Mouse (Mus musculus) lung, postnatal 0 days (tissue): Measurements from ENCODE around the gene Ppp1ca.

Experiments used
- CTCF ChIP-seq: IDR thresholded peaks from 2 replicates; pipeline ENCODE4 v1.5.1; 2016; ENCODE audit warnings: antibody characterized with exemption, mild to moderate bottlenecking
- EP300 ChIP-seq: IDR thresholded peaks from 2 replicates; pipeline ENCODE4 v1.6.1; 2016; ENCODE audit warnings: antibody characterized with exemption, mild to moderate bottlenecking, control low read depth

DNA sequence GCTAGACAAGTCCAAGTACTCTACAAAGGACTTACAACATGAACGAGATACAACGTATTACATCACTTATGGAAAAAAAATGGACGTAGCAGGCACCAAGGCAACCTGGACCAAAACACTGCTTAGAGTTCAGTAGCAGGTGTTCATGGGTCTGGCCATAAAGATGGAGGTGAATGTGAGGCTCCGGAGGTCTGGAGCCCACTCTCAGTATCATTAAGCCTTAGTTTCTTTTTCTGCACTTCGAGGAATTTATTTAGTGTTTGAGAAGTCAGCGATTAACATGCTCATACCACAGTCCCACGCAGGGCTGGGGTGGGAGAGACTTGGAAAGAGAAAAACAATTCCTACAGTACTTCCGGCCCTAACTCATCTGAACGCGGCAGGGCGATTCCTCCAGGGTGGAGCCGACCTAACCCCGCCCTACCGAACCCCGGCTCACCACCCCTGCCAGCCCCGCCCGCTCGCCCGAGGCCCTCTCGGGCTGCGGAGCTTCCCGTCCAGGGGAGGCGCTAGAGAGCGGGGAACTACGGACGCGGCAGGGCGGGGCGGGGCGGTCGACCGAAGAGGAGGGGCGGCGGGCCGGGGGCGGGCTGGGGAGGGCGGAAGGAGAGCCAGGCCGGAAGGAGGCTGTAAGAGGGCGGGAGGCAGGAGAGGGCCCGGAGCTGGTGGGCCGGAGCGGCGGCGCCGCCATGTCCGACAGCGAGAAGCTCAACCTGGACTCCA, at the start of gene Ppp1ca:
- TF ChIP-seq CTCF, result peak; percentile 80
- TF ChIP-seq EP300, result no peak
